Mouse (Mus musculus): ENCODE data around the gene Arhgap22.
A peak's percentile ranks its signal among the peaks of the same experiment; 100 is the strongest.

Arhgap22 gene

DNA sequence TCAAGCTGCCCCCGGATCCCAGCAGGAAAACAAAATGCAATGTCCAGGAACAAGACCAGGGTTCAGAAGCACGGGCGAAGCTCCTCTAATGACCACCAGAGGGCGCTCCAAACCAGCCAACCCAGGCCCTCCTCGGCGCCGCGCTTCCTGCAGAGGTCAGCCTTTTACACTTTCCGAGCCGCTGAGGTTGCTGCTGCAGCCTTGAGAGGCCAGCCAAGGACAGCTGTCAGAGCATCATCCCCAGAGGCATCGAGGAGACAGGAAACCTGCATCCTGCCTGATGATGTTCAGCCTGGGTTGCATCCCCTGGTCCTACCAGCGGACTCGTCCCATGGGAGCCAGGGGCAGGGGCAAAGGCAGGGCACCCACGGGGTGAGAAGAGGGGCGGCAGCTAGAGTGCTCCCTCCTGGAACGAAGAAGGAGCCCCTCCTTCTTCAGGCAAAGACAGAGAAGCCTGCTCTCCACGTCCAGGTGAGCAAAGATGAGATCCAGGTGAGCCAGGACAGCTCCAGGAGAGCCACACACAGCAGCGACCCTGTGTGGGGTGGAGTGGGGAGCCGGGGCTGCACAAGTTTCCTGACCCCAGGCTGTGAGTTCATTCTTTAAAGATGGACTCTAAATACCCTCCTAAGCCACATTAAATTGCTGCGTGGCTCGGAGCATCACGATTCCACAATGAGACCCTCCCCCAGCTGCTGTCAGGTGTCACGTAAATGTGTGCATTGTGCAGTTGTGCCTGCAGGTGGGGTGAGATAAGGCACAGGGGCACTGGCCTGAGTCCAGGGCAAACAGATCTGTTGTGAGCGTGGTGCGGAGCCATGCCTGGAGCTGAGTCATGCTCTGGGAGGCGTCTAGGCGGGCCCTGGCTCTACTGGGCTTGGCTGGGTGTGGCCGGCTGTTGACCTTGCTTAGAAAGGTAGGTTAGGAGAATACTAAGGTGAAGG, at the start of gene Arhgap22:
Gene Arhgap22, plus strand, starts transcription at position 204 of the 944 bp plus-strand sequence.
- peak; percentile 74 to 77 for DNase-seq

DNA sequence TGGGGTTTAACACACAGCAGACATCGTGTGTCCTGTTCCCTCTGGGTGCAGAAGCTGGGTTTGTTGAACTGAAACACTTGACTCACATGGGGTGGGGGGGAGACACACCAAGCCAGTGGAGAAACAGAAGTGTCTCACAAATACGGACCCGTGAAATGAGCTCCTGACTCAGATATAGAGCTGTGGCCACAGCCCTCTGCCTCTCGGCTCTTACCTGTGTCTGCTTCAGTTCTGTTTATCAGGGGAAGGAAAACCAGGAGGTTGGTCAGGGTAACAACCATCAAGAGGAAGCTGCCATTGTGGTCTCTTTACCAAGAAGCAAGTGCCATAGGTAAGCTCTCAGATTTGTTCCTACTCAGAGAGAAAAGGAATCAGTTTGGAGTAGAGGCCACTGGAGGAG, 45.1 kb upstream of the Arhgap22 start:
- DNase-seq: no peak

DNA sequence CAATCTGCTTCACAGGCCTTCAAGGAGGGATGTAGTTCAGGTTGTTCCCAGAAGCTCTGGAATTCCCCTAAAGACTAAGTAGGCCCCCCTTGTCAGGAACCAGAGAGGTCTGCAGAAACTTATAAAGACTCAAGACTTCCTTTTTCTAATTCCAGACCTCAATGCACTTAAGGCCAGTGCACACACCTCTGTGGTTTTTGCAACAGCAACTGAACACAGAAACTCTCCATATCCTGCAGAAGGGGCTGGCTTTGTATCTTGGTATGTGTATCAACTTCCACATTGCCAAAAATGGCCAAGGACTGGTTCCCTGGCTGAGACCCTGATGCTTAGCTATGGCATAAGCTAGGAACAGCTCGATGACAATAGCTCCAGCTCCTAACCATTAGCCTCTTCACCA, 41.9 kb upstream of the Arhgap22 start:
- no peak for DNase-seq

DNA sequence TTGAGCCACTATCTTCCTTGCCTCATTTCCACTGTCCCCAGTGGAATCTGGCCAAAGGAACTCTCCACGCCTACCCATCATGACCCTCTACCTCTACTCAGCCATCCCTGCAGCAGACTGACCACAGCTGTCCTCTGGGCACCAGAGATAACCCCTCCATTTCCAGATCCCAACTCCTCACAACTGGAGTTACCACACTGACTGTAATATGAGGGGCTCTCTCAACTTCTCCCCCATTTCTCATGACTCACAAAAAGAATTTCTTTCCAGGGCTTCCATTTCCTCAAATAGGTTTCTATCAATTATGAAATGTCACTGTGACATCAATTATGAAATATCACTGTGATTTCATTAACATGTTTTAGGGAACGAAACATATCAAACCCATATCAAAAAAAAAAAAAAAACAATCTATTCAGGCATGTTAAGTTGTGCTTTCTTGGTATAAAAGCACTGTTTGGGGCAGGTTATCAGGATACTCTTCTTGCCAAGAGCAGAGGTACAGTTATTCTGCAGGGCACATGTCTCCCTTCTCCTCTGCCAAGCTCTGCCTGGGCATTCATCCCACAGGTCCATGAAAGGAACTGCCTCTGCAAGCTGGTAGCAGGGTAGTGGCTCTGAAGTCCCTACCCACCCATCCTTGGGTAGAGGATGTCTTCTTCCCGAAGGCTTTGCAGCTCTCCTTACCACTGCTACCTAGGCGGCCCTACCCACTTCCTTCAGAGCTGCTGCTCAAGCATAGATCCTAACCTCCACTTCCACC, 38.6 kb upstream of the Arhgap22 start:
- no peak for DNase-seq

DNA sequence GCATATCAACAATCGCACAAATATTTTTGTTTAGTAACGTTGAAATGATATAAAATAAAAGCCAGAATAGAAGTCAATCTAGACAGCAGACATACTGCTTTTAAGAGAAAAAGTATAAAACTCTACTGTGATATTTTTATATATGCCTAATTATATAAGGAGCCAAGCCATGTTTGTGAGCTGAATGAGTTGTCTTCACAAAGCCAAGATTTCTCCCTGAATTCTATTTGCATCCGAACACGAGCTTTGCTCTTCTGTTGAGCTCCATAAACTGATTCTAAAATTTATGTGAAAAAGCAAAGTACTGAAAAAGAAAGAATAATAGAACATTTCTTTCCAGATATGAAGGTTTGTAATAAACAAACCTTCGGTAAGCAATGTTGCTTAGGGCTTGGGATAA, 33.7 kb upstream of the Arhgap22 start:
- no peak for DNase-seq

DNA sequence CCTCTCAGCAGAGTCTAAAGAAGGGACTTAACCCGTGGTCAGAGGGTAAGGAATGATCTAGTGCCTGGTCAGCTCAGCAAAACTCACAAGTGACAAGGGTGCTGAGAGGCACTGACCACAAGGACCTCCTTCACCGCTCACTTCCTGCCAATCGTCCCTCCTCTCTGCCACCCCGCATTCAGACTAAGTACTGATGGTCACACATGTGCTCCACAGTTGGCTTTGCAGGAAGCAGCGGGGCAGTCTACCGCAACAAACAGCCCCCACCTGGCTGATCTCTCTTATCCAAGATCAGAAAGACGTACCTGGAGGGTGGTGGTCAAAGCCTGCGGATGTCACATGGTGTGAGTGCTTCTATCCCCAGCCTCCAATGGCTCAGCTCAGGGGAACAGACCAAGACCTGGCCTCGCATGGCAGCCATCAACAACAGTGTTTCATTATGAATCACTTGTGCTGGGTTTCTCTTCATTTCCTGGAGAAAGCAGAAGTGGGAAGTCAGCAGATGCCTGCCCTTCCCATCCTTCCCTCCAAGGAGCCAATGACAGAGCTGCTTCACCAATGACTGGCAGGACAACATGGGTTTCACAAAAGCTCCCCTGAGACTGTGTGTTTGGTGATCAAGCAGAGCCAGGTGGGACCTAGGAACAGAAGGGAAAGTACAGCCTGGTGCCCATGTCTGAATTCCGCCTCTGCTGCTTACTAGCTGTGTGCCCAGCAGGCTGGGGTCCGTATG, 28.6 kb upstream of the Arhgap22 start, which contains the start of gene Wdfy4:
Gene Wdfy4, minus strand, starts transcription at position 441 of the 733 bp plus-strand sequence.
- DNase-seq: peak; percentile 49 to 65

DNA sequence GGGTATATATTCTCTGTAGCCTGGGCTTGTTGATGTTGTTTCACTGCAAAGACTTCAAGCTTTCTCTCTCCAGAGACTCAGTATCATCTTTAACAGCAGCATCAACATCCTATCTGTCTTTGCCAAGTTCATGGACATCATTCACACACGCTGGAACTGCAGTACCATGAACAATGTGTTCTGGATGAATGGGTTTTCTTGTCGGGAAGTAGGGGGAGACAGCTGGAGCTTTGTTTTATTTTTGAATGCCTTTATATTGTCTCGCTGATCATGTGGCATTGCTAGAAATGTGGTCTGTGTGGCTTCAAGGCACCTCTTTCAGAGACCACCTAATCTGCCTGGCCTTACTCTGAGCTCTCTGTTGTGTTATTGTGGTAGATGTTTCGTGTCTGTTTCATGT, 26.6 kb upstream of the Arhgap22 start:
- no peak for DNase-seq

DNA sequence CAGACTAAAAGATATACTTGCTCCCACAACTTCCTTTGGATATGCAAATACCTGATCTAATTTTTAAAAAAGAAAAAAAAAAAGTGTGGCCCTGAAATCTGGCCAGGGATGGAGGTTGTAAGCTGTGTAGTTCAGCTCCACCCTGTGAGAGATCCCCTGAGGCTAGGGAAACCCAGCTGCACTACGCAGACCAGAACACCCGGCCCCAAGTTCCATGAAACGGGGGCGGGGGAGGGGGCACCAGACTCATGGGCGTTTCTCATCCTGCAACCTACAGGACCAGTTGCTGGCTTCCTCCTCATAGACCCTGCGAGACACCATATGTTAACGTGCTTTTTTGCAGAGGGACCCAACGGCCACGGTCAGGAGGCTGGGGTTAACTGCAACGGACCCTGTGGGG, 24.6 kb upstream of the Arhgap22 start:
- no peak for DNase-seq

DNA sequence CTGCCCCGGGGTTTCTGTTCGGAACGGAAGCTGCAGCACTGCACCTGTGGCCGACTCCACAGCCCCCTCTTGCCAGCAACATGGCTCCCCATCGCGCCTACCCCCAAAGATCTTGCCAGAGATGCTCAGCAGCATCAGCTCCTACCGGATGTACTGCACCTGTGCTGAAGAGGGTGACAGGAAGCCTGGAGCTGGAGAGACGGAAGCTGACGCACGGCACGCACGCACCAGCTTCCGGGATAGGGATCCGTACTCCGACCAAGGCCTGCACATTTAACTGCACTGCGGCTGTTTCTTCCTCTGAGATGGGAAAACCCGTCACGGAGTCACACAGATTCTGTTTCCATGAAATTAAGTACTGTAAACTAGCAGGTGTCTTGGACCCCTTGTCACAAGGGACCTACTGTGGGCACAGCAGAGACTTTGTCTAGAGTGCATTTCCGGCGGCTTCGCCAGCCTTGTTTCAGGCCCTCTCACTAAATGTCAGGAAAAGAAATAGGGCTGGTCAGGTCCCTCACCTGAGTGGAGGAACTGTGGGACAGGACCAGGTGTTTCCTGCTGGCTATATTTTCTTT, 23.9 kb upstream of the Arhgap22 start:
- no peak for DNase-seq

DNA sequence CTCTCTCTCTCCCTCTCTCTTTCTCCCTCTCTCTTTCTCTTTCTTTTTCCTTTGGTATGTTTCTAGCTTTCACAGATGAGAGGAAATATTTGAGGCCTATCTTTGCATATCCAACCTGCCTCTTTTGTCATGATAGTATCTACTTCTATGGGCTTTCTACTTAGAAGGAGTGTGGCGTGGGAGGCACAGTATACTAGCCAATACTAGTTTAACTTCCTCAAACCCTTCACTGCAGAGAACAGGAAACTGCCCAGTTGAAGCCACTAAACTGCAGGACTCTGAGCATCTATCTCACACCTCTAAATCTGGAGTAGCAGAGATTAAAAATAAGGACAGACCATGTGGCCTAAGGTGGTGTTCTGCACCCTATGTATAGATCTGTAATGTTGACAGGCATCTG, 23.2 kb upstream of the Arhgap22 start:
- no peak for DNase-seq

DNA sequence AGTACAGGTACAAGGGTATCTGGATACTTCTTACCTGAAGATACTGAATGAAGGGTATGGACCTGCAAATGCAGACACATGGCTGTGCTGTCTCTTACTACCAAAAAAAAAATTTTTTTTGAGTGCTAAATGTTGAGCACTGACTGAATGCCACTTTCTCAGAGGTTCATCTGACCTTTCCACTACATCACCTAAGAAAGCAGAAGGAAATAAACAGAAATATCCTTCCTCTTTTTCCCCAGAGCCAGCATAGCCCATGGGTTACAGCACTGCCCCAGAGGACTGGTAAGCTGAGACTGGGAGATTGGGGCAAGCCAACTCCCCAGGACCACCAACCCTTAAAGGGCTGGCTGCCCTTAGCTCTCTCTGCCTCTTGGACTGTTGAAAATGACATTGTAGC, 20.1 kb upstream of the Arhgap22 start:
- DNase-seq: no peak

DNA sequence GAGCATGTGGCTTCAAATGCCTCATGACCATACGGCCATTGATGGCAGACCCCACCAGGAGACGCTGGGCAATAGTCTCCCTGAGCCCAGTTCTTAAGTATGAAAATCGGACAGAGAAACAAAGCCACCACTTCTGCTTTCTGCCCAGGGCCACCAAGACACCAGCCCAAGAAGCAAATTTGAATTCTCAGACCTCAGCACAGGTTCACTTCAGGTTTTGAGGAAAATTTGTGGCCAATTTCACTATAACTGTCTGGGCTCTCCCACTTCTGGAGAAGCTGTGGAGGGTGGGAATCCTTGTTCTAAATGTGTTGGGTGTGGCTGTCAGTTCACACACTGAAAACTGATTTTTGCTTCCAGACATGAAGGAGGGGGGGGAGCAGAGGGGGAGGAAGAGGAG, 19.6 kb upstream of the Arhgap22 start:
- DNase-seq: no peak

DNA sequence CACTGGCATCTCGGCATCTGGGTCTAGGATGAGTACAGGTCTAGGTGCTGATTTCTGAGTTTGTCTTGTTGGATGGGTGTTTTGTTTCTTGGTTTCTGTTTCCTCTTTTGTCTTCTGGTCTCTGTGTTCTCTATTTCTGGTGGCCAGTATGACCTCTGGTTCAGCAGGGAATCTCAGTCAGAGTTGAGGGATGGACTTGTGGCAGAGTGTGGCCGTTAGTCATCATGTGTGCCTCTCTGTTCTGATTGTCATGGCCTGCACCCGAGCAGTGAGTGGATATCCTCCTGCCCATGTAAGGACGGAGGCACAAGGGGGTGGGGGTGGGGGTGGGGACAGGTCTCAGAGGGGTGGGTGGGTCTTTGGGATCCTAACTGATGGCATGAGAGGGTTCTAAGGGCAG, 11.7 kb upstream of the Arhgap22 start:
- no peak for DNase-seq

DNA sequence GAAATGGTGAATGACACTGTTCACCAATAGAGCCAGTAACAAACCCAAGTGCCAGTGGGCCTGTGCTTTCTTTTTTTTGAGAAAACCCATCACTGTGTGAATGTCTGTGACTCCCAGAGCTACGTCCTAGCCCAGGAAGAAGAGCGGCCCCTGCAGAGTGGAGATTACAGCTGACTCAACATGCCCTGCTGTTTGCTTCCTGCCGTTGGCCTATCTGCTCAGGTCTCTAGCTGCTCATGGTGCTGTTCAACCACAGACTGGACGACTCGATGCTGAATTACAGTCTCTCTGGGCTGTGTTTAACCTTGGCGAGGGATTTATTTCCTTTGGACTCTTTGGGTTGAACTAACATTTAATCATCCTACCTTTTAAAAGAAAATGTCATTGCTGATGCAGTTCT, 10.9 kb upstream of the Arhgap22 start:
- no peak for DNase-seq

DNA sequence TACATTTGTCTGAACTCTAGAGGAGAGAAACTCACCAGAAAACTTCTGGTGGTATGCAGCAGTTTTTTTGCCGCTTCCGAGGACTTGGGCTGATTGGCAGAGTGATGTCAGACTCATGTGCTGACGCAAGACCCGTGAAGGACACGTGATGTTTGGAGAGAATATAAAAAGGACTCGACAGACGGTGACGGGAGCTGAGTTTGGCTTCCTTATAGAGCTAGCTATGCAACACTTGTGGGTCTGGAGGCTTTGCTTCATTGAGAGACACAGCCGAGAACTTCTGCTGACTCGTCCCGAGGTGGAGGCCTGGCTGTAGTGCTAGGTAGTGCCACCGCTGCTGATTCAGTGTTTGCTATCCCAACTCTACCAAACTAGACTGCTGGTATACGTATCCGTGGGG, 10.0 kb upstream of the Arhgap22 start:
- DNase-seq: peak in 1 of 2 experiments; percentile 22

DNA sequence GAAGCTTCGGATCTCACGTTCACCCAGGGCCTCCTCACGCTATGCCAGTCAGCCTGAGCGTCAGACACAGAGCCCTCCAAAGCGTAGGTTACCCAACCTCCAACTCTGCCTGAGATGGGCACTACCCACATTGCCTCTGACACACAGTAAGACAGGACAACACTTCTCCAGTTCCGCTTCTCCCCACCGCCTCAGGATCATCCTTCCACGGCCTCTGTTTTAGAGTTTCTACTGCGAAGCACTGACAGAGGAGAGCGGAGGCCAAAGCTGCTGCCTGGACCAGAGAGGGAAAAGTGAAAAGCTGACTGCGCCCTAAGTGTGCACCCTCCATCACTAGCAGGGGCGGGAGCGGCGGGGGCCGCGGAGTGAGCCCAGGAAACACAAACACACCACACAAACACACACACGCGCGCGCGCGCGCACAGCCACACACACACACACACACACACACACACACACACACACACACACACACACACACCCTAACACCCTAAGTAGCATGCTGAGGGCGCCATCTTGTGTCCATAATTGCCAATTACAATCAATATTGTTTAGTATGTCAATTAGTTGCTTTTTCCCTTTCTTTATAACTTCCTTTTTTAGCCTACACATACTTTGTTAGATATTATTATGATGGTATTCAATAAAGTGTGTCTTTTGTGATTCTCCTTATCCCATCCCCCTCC, 8.4 kb upstream of the Arhgap22 start:
- no peak for DNase-seq

DNA sequence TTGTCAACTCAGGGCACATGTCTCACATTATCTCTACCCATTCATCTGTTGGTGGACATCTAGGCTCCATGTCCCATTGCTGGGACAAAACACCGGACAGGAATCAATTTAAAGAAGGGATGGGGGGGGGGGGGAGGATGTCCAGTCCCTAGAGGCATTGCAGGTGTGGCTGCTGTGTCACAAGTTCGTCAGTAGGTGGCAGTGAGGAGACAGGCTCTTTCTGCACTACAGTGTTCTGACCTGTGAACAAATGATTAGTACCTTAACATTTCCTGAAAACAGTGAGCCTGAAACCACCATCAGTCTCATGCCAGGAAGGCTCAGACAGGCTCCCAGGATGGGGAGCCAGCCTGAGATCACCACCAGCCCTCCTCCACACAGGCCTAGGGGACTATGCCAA, 6.8 kb upstream of the Arhgap22 start:
- DNase-seq: no peak

DNA sequence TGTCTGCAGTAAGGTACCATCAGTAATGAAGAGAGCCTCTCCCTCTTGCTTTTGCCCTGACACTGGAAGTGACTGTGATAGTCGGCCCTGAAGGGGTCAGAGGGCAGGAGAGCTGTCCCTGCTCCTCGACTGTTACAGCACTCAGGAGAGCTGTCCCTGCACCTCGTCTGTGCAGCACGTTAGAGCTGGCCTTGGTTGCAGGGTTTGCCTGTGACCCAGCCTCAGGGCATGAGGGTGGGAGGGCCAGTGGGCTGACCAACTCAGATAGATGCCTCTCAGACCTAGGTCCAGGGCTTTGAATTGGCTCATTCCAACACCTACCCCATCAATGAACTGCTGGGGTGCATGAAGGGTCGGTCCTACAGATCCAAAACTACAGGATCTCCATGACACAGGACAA, 5.5 kb upstream of the Arhgap22 start:
- DNase-seq: no peak

DNA sequence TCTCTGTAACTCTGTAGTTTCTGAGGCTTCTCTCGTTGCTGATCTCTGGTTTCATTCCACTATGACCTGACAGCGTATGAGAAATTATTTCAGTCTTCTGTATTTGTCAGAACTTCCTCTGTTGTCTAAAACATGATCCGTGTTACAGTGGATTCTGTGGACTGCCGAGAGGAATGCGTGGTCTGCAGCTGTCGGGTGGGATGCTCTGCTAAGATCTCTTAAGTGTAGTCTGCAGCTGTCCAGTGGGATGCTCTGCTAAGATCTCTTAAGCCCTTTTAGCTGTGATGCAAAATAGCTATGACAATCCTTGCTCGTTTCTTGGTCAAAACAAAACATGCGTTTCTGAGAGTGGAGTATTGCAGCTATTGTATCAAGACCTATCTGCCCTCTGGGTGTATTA, 3.0 kb upstream of the Arhgap22 start:
- DNase-seq: no peak

DNA sequence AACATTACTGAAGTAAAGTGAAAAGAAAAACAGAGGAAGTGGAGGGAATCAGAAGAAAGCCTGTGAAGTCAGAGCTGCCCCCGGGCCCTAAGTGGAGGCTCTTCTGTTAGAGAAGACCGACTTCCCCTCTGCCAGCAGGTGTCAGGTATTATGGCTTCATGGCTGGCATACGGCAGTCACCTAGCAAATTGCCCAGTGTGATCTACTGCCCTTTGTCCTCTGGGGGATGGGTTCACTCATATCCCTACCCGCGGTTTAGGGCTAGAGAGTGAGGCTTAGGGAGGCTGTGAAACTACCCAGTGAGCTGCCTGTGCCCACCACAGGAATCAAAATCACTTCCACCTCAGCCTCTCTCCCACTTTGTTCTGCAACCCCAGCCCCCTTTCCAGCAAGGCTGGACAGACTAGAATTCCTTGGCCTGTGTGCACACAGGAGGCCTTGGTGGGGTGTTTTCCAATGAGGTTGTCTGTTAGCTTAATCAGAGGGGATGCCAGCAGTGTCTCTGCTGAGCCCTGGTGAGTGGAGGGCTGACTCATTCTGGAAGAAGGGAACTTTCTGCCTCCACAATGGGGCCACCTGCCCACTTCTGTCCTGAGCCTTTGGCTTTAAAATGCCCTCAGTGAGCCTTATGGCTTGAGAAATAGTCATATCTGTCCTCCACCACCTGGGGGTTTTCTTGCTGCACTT, 1.4 kb upstream of the Arhgap22 start:
- DNase-seq: no peak

DNA sequence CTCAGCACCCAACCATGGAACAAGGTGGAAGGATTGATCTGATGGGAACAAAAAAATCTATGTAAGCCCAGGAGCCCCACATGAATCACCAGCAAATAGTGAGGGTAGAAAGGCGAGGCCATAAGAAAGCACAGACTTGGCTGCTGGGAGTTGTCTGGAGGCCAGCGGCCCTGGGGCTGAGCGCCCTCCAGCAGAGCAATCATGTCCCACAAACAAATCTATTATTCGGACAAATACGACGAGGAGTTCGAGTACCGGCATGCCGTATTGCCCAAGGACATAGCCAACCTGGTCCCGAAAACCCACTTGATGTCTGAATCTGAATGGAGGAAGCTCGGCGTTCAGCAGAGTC, 892 bp upstream of the Arhgap22 start:
- no peak for DNase-seq

DNA sequence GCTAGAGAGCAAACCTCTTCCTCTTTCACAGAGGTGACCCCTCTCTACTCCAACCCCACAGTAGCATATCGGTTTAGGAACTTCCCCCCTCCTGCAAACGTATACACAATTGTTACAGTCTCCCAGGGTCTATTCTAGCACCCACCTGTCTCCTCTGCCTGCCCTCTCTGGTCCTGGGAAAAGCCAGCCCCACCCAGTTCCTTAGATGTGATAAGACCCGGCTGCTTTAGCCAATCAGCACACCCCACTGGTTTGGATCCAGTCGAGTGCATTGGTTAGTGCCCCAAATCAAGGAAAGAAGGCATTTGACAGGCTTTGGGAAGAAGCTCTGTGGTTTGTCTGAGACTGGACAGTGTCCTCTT, 922 bp downstream of the Arhgap22 start:
- DNase-seq: no peak
